Mouse (Mus musculus) embryo, embryonic 11.5 days (tissue): ENCODE results near the gene Stx5a.

Source experiments
- DNase-seq: peaks from one replicate; pipeline ENCODE4 v3.0.0-alpha.2; 2012; ENCODE audit warnings: low read depth, low spot score

Gene Stx5a

GRCm38 (mm10) chr19:8798264-8798946 lies 57.2 kb downstream of the Stx5a start, which contains the start of gene Polr2g:
TSS of gene Polr2g (minus strand) at chr19:8798577.
- DNase-seq: peak; percentile 87

DNA sequence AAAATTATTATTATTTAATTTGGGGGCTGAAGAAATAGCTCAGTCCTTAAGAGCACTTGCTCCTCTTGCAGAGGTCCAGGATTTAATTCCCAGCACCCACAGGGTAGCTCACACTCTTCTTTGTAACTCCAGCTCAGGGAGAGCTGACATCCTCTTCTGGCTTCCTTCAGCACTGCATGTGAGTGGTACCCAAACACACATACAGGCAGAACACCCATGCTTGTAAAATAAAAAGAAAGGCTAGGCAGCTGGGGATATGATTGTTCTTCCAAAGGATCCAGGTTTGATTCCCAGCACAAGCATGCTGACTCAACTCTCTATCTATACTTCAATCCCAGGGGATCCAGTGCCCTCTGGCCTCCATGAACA lies 57.7 kb downstream of the Stx5a start:
- no peak for DNase-seq

GRCm38 (mm10) chr19:8802130-8802821 lies 61.1 kb downstream of the Stx5a start, which contains the start of gene Zbtb3:
TSS of gene Zbtb3 (plus strand) at chr19:8802555.
- DNase-seq: peak; percentile 93

DNA sequence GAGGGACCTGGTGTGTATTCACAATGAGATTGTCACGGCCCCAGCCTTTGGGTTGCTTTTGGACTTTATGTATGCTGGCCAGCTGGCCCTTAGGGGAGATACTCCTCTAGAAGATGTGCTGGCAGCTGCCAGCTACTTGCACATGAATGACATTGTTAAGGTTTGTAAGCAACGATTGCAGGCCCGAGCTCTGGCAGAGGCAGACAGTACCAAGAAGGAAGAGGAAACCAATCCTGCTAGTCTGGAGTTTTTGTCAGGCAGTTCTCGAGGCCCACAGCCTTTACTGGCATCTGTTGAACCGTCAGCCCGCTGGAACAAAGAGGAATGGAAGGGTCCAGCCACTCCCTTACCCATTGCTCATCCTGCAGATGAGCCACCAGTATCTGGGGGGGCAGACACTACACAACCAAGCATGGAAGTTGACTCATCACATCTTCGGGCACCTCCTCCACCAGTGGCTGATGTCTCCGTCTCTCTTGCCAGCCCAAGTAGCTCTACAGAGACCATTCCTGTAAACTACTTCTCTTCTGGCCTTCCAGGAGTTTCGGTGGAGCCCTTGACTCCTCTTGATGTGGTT lies 62.1 kb downstream of the Stx5a start:
- no peak for DNase-seq

GRCm38 (mm10) chr19:8803879-8804660 lies 62.9 kb downstream of the Stx5a start:
- no peak for DNase-seq
